Mouse (Mus musculus) forebrain, embryonic 16.5 days (tissue): ENCODE results near the gene Gm12258. TPM values are rescaled to one million over a fixed set of nuclear protein-coding genes. Genes with fewer than 3 reads are reported as not detected.

Experiments
- polyA plus RNA-seq: library from polyadenylated mRNA; unstranded; fragments of >200 nt; fragmentation: Nextera tagmentation; extraction: Ambion mirVana; gene quantifications from 2 replicates; pipeline ENCODE4 v1.2.1, GENCODE M21; 2015

The Gm12258 gene
- polyA plus RNA-seq, 1 experiment from 2014 or later: 25.1 TPM

Other genes starting within 250 kb of the Gm12258 start
- not detected in 2 replicates for gene 2210407C18Rik, start 231.1 kb upstream of the Gm12258 start, polyA plus RNA-seq
- gene Olfr323, start 216.7 kb upstream of the Gm12258 start, polyA plus RNA-seq: not detected in 2 replicates
- gene Trim58, start 206.7 kb upstream of the Gm12258 start, polyA plus RNA-seq: 0.09 TPM in 1 of 2 replicates, not detected in the other
- gene Olfr322, start 188.4 kb upstream of the Gm12258 start, polyA plus RNA-seq: not detected in 2 replicates
- gene Olfr320, start 166.1 kb upstream of the Gm12258 start, polyA plus RNA-seq: not detected in 2 replicates
- not detected in 2 replicates for gene Olfr319, start 148.0 kb upstream of the Gm12258 start, polyA plus RNA-seq
- gene Olfr318, start 123.1 kb upstream of the Gm12258 start, polyA plus RNA-seq: not detected in 2 replicates
- 0.16 TPM in 1 of 2 replicates, not detected in the other for gene Olfr317, start 107.9 kb upstream of the Gm12258 start, polyA plus RNA-seq
- gene Olfr316, start 94.4 kb upstream of the Gm12258 start, polyA plus RNA-seq: not detected in 2 replicates
- gene Olfr315, start 74.0 kb upstream of the Gm12258 start, polyA plus RNA-seq: not detected in 2 replicates
- not detected in 2 replicates for gene Olfr314, start 64.2 kb upstream of the Gm12258 start, polyA plus RNA-seq
- 1.8 and 5.4 TPM in 2 replicates for gene Fam183b, start 45.2 kb upstream of the Gm12258 start, polyA plus RNA-seq
- not detected in 2 replicates for gene Olfr313, start 32.2 kb upstream of the Gm12258 start, polyA plus RNA-seq
- not detected in 2 replicates for gene Olfr312, start 17.9 kb upstream of the Gm12258 start, polyA plus RNA-seq
- not detected in 2 replicates for gene Olfr311, start 7.9 kb upstream of the Gm12258 start, polyA plus RNA-seq
- 11.5 and 13.6 TPM in 2 replicates for gene 2810021J22Rik, start 20.1 kb downstream of the Gm12258 start, polyA plus RNA-seq
- 7.5 and 8.1 TPM in 2 replicates for gene Zfp39, start 57.1 kb downstream of the Gm12258 start, polyA plus RNA-seq
- not detected in 2 replicates for gene Btnl10, start 70.8 kb downstream of the Gm12258 start, polyA plus RNA-seq
- gene Rnf187, start 91.8 kb downstream of the Gm12258 start, polyA plus RNA-seq: 423 and 435 TPM in 2 replicates
- gene Hist3h2ba, start 101.8 kb downstream of the Gm12258 start, polyA plus RNA-seq: 389 and 395 TPM in 2 replicates
- 150 and 152 TPM in 2 replicates for gene Hist3h2a, start 107.5 kb downstream of the Gm12258 start, polyA plus RNA-seq
- 1.8 and 2.0 TPM in 2 replicates for gene Trim17, start 107.5 kb downstream of the Gm12258 start, polyA plus RNA-seq
- gene Trim11, start 130.9 kb downstream of the Gm12258 start, polyA plus RNA-seq: 24.7 and 26.4 TPM in 2 replicates